Mouse (Mus musculus) thymus, postnatal 0 days (tissue): ENCODE measurements around the gene Vegfb. TPM values are rescaled to one million over a fixed set of nuclear protein-coding genes. Genes with fewer than 3 reads are reported as not detected.

Experiments
- DNase-seq: peaks from one replicate; pipeline ENCODE4 v3.0.0-alpha.2; 2015; ENCODE audit warnings: low spot score
- polyA plus RNA-seq: library from polyadenylated mRNA; unstranded; fragments of >200 nt; fragmentation: Nextera tagmentation; extraction: Ambion mirVana; gene quantifications from 2 replicates; pipeline ENCODE4 v1.2.1, GENCODE M21; 2015

Vegfb gene
- polyA plus RNA-seq, 1 experiment from 2014 or later, result 23.9 TPM

DNA sequence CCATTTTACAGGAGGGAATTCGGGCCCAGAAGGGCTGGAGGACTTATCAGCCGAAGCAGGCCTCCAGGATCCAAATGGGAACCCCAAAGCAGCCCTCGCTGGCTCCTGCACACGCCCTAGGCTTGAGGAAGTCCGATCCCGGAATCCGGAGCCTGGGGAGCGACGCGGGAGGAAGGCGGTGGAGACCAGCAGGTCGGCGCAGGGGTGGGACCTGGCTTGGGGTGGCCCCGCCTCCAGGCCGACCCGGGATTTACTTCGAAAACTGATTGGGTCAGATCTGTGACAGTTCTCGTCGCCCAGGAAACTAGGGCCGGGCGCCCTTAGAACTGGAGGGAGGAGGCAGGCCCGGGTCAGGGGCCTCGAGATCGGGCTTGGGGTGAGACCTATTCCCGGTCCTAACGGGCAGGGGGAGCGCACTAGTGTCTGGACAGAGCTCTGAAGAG lies 45.2 kb downstream of the Vegfb start, which contains the start of gene Gpr137:
TSS of gene Gpr137 (minus strand) at position 232 of the 443 bp plus-strand sequence.
- DNase-seq, result peak; percentile 92

DNA sequence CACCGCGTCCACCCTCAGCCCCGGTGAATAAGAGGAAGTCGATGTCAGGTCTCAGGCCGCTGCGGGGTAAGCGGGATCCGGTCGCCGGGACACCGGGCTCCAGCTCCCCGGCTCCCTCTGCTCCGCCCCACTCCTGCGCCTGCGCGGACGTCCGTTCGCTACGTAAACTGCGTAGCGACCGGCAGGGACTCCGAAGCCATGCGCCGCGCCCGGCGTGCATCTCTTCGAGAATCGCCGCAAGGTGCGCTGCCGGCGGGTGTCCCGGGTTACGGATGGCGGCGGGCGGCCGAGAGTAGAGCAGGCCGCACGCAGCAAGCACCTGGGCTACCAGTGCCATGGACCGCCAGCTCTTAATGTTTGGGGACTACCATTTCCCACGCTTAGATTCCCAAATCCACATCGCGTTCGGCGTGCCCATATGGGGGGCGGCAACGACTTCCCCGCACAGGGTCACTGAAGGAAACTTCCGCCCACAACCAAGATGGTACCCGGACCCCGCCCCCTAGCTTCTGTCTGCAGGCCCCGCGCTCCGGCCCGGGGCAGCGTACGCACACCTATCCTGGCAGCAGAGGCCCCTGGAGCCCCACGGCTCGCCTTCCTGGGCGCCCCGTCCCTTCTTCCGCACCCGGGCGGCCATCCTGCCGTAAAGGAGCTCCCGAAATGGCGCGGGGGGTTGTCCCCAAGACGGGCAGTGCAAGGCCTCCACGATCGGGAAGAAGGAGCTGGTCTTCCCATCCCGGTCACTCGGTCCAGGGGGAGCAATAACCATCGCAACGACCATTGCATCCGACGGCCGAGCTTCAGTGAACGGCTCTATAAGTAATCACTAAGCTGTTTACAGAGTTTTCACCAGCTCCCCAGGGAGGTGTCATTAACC lies 45.8 kb downstream of the Vegfb start, which contains the start of gene Bad:
TSS of gene Bad (plus strand) at position 490 of the 877 bp plus-strand sequence.
- peak; percentile 94 for DNase-seq

DNA sequence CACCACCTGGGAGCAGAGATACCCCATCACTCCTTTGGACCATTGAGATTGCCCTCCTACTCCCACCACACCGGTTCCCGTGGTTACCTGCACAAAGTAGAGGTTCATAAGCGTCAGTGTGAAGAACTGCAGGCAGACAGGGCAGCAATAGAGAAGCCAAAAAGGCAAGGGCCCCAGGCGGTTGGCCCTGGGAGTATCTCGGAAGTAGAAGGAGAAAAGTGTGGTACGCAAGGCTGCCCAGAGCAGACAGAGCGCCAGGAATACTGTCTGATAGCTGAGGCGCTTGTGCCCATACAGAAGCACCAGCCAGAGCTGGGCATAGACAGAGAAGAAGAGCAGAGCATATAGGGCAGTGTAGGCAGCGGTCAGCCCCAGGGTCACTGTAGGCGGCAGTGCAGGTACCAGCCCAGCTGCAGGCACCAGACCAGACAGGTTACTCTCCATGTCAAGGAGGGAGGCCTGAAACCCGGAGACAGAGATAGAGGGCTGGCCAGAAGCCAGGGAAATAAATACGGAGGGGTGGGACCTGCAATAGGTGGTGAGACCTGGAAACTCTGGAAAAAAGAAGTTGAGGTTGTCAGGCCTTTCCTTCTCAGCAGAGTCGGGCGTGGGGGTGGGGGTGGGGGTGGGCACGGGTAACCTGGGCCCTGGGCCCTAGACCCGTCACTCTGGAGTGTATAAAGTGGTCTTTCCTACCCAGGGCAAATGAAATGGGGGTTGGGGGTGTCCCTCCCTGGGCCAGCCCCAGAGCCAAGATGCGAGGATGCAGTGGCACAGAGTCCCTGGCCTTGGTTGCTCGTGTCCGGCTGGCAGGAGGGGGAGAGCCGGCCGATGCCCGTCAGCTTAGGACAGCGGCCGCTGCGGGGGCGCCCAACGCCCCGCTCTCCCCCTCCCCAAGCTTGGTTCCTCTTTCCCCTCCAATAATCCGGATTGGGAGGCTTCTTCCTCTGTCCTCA lies 46.8 kb downstream of the Vegfb start:
- DNase-seq, result no peak

DNA sequence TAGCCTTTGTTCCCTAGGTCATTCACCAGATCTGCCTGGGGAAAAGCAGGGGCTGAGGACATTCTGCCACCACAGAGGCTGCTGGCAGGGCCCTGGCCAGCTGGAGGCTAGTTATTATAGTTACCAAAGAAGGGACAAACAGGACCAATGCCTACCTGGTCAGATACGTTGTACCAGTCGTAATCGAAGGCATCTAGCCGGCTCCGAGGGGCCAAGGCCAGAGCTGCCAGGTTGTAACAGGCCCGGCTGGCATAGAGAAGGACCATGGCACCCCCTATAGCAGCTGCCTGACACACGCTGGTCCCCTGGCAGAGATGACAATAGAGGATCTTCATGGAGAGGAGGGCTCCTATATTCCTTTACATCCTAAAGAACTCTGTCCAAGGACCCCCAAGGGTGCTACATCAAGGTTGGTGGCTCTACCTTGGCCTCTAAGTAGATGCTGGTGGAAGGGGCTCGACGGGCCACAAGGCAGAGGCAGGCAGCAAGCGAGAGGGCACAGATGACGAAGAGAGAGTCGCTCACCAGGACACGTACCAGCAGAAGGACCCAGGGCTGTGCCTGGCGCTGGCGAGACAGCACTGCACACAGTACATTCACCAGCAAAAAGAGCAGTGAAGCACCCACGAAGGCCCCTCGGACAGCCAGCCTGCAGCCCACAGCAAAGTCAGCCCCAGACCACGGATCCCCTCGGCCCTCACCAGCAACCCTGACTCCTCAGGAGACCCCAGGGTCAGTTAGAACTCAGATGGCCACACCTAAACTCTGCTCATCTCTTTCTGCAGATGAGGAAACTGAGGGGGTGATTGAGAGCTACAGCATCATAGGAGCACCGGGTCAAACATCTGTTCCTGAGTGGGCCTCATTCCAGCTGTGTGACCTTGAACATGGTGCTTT lies 48.1 kb downstream of the Vegfb start:
- DNase-seq, result no peak

DNA sequence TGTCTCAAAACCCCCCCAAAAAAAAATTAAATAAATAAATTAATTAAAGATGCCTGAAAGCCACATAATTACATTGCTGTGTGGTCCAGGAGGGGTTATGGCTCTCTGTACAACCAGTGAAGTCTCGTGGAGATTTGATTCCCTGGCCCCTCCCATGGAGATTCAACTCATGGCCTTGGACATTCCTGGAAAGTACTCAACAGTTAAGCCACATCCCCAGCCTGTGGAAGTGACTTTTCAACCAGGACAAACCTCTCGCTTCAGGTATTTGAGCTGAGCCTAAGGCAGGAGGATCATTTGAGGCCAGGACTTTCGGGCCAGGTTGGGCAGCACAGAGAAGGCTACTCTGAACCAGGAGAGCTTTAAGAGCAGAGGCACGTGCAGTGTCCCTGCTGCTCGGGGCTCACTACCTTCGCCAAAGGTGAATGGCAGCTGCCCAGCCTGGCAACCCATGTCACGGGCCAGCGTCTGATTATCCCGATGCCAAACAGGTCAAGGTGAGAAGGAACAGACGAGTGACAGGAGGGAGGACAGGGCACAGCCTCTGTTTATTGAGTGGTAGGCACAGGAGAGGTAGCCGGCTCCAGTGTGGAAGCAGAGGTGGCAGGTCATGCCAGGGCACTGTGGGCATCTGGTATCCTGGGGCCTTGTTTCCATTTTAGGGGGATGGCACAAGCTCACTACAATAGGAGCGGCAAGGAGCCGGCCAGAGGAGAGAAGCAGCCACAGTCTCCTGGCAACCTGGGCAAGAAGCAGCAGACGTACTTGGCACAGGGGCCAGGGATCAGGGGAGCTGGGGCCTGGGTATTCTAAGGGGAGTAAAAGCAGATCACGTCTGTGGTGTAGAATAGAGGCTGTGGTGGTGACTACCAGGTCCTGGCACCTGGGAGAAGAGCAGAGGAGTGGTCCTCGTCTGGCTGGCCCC lies 49.6 kb downstream of the Vegfb start:
- DNase-seq, result no peak

DNA sequence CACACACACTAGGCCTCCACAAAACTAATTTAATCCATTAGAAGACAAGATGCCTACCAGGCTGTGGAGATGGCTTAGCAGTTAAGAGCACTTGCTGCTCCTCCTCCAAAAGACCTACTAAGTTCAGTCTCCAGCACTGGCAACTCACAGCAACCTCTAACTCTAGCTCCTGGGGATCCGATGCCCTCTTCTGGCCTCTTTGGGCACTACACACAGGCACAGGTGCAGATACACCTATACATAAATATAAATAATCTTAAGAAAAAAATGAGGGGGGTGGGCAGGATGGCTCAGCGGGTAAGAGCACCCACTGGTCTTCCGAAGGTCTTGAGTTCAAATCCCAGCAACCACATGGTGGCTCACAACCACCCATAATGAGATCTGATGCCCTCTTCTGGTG lies 51.2 kb downstream of the Vegfb start:
- peak; percentile 52 for DNase-seq

DNA sequence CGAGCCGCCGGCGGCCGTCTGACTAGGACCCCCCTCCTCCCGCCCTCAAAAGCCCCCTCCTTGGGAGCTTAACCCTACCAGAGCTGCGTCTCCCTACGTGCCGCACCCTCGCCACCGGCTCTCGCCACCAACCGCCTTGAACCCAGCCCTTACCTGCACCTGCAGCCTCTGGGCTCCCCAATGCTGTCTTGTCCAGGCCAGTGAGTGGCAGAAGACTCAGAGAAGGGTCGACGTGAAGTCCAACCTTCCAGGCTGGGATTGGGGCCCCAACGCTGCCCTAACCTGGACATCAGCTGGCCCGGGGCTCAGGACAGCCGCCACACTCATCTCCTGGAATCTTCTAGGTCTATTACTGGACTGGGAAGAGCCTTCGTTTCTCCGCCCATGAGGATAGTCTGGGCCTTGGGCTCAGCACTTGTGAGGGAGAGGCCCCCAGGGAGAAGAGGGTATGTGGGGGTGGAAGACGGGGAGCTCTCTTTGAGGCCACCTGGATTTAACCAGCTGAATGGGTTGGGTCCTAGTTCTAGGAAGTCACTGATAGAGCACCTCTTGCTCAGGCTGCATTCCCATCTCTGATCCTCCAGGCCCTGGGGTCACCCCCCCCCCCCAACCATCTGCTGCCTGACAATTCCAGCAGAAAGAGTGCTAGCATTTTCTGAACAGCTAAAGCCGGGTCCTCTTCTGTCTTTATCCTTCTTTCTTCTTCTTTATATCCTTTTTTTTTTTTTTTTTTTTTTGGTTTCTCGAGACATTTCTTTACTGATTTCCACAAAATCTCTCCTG lies 53.1 kb downstream of the Vegfb start, which contains the start of gene Kcnk4:
TSS of gene Kcnk4 (minus strand) at position 321 of the 783 bp plus-strand sequence.
- DNase-seq, result no peak

DNA sequence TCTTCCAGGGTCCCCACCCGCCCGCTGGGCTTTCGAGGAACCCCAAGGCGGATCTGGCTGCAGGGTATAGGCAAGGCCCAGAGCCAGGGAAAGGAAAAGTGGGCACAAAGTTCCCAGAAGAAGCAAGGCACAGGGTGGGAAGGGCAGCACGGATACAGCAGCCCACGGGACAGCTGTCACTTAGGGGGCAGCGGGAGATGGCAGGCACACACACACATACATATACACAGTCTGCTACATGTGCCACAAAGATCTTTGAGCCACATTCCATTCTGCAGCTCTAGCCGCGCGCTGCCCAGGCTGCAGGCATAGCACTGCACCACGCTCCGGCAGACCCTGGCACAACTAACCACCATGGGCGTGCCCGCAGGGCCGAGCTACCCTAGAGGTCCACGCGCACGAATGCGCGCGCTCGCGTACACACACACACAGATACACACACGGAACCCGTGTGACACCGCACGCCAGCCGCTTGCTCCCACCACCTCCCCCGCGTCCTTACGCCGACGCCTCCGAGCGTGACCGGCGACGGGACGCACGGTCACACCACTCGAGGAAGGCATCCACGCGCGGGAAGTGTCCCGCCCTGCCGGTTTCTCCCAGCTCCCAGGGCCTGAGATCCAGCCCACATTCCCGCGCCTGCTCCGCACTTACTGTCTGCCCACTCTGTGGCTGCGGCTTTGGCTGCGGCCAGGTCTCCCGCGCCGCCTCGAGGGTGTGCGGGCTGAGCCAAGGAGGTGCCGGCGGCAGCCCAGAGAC lies 53.8 kb downstream of the Vegfb start:
- DNase-seq, result no peak

DNA sequence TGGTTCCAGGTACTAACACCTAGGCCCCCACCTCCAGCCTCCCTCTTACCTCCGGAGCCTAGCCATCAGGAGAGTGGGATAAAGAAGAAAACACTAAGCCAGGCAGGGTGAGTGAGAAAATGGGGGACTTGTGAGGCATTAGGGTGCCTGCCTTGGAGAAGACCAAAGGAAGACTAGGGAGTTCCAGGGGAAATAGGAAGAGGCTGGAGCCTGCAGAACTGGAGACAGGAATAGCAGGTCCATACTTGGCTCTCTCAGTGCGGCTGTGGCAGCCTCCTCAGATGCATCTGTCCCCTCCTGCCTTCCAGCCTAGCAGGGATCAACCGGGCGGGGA lies 54.4 kb downstream of the Vegfb start:
- DNase-seq, result no peak

Other genes starting within 250 kb of the Vegfb start
- 9.9 and 11.8 TPM in 2 replicates for gene Rps6ka4, start 147.0 kb downstream of the Vegfb start, polyA plus RNA-seq
- gene Ccdc88b, start 129.4 kb downstream of the Vegfb start, polyA plus RNA-seq, result 18.8 and 23.0 TPM in 2 replicates
- gene Trmt112, start 78.0 kb downstream of the Vegfb start, polyA plus RNA-seq, result 234 and 240 TPM in 2 replicates
- 276 and 282 TPM in 2 replicates for gene Prdx5, start 77.5 kb downstream of the Vegfb start, polyA plus RNA-seq
- 11.4 and 13.7 TPM in 2 replicates for gene Esrra, start 65.8 kb downstream of the Vegfb start, polyA plus RNA-seq
- 7.4 and 8.0 TPM in 2 replicates for gene Catsperz, start 62.3 kb downstream of the Vegfb start, polyA plus RNA-seq
- gene Kcnk4, start 53.1 kb downstream of the Vegfb start, polyA plus RNA-seq, result 3.6 and 5.0 TPM in 2 replicates
- gene Bad, start 45.8 kb downstream of the Vegfb start, polyA plus RNA-seq, result 66.7 and 69.9 TPM in 2 replicates
- gene Gpr137, start 45.2 kb downstream of the Vegfb start, polyA plus RNA-seq, result 12.3 and 19.5 TPM in 2 replicates
- 421 and 425 TPM in 2 replicates for gene Ppp1r14b, start 12.7 kb downstream of the Vegfb start, polyA plus RNA-seq
- gene Plcb3, start 11.2 kb downstream of the Vegfb start, polyA plus RNA-seq, result 6.2 and 7.3 TPM in 2 replicates
- 90.6 and 99.5 TPM in 2 replicates for gene Fkbp2, start 7.2 kb downstream of the Vegfb start, polyA plus RNA-seq
- 17.9 and 21.3 TPM in 2 replicates for gene Dnajc4, start 4.9 kb upstream of the Vegfb start, polyA plus RNA-seq
- gene Nudt22, start 8.5 kb upstream of the Vegfb start, polyA plus RNA-seq, result 32.4 and 34.6 TPM in 2 replicates
- 5.2 and 5.8 TPM in 2 replicates for gene Trpt1, start 8.5 kb upstream of the Vegfb start, polyA plus RNA-seq
- 217 and 226 TPM in 2 replicates for gene Fermt3, start 31.8 kb upstream of the Vegfb start, polyA plus RNA-seq
- 149 and 196 TPM in 2 replicates for gene Stip1, start 52.3 kb upstream of the Vegfb start, polyA plus RNA-seq
- 15.3 and 16.6 TPM in 2 replicates for gene Macrod1, start 69.2 kb upstream of the Vegfb start, polyA plus RNA-seq
- gene Flrt1, start 118.1 kb upstream of the Vegfb start, polyA plus RNA-seq, result 1.3 and 1.5 TPM in 2 replicates
- gene Otub1, start 218.7 kb upstream of the Vegfb start, polyA plus RNA-seq, result 166 TPM in 2 replicates
- gene Cox8a, start 230.0 kb upstream of the Vegfb start, polyA plus RNA-seq, result 1,177 and 1,274 TPM in 2 replicates